Mouse (Mus musculus): Measurements from ENCODE around the gene Galnt17. TPM values are rescaled to one million over a fixed set of nuclear protein-coding genes. Genes with fewer than 3 reads are reported as not detected.

Gene Galnt17
- polyA plus RNA-seq, 1 experiment: 0.44 TPM

DNA sequence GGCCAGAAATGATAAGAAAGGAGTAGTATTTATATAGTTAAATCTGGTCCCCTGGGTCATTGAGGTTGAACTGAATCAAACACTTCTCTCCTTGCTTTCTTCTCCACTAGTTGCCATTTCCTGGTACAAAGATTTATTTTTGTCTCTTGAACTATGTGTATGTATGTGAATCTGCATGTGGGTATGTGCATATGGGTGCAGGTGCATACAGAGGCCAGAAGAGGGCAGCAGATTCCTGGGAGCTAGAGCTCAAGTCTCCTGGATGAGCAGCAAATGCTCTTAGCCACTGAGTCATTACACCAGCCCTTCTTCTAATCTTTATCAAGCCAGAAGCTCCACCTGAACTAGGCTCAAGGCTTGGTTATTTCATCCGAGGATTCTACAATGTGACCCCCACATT, 201.1 kb downstream of the Galnt17 start:
- Histone ChIP-seq H3K4me3 (ENCODE audit: low read depth, low read length) (no peak overlapping the region), H3K36me3 (ENCODE audit: control insufficient read depth, insufficient read depth, low read length) (no peaks in the 10 kb centered on the region), H3K4me1 (ENCODE audit: control insufficient read depth, insufficient read depth, insufficient read length, low read length) (no peaks in the 10 kb centered on the region), H3K27me3 (ENCODE audit: control insufficient read depth, insufficient read depth, low read length) (no peaks in the 10 kb centered on the region), H3K27ac (ENCODE audit: insufficient read depth, low read depth, low read length) (no peak overlapping the region)
- TF ChIP-seq CTCF (IDR thresholded peaks at IDR 0.05; ENCODE audit: extremely low read depth, insufficient read length, insufficient replicate concordance, low read depth, low read length): no peak
- no peak for TF ChIP-seq POLR2A (IDR thresholded peaks at IDR 0.05; ENCODE audit: low read depth, low read length)
- 85% methylated on average over 1 of the region's 1 CpGs for WGBS

DNA sequence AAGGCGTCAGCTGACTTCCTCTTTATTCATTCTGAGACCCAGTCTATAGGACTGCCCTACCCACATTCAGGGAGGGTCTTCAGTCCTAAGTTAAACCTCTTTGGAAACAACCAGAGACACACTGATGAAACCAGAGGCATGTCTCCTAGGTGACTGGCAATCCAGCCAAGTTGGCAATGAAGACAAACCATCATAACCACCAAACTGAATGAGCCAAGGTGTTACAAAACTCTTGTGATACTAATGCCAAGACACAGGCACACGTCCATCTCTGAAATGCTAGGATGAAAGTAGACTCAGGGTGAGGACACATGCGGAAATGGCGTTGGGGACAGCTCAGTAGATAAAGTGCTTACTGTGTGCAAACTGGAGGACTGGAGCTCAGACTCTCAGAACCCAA, 211.5 kb downstream of the Galnt17 start:
- 86% methylated on average over 4 of the region's 4 CpGs for WGBS
- Histone ChIP-seq H3K4me3 (ENCODE audit: low read depth, low read length) (no peak overlapping the region), H3K27ac (ENCODE audit: insufficient read depth, low read depth, low read length) (no peak overlapping the region), H3K4me1 (ENCODE audit: control insufficient read depth, insufficient read depth, insufficient read length, low read length) (no peaks in the 10 kb centered on the region), H3K27me3 (ENCODE audit: control insufficient read depth, insufficient read depth, low read length) (no peaks in the 10 kb centered on the region), H3K36me3 (ENCODE audit: control insufficient read depth, insufficient read depth, low read length) (no peaks in the 10 kb centered on the region)
- TF ChIP-seq CTCF (IDR thresholded peaks at IDR 0.05; ENCODE audit: extremely low read depth, insufficient read length, insufficient replicate concordance, low read depth, low read length): no peak
- TF ChIP-seq POLR2A (IDR thresholded peaks at IDR 0.05; ENCODE audit: low read depth, low read length): no peak

DNA sequence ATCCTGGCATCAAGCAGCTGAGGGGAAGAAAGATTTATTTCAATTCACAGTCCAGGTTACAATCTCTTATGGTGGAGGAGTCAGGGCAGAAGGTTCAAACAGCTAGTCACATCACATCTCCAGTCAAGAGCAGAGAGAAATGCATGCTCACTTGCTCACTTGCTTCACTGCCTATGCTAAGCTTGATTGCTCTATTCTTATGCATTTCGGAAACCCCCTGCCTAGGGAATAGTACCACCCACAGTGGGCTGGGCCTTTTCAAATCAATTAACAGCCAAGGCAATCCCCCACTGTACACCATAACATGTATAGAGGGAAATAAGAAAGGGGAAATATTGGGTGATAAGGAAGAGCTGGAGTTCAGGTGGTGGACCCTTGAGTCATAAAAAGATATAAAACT, 212.7 kb downstream of the Galnt17 start:
- Histone ChIP-seq H3K27me3 (ENCODE audit: control insufficient read depth, insufficient read depth, low read length) (no peaks in the 10 kb centered on the region), H3K4me3 (ENCODE audit: low read depth, low read length) (no peak overlapping the region), H3K36me3 (ENCODE audit: control insufficient read depth, insufficient read depth, low read length) (no peaks in the 10 kb centered on the region), H3K4me1 (ENCODE audit: control insufficient read depth, insufficient read depth, insufficient read length, low read length) (no peaks in the 10 kb centered on the region), H3K27ac (ENCODE audit: insufficient read depth, low read depth, low read length) (no peak overlapping the region)
- no peak for TF ChIP-seq CTCF (IDR thresholded peaks at IDR 0.05; ENCODE audit: extremely low read depth, insufficient read length, insufficient replicate concordance, low read depth, low read length)
- TF ChIP-seq POLR2A (IDR thresholded peaks at IDR 0.05; ENCODE audit: low read depth, low read length): no peak
- WGBS: 93% methylated on average over 1 of the region's 1 CpGs

DNA sequence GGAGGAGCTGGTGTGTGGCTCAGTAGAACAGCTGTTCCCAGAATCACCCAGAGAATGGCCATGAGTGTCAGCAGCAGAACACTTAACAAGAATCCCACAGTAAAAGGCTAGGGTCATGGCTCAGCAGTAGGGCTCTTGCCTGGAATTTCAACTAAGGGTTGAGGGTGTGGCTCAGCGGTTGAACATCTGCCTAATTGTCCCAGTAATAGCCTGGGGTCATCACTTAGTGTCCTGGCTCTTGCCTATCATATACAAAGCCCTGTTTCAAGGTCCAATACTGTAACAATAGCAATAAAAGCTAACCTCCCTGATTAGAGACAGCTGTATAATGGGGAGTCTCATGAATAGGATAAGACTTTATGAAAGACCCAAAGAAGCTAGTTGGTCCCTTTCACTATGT, 213.5 kb downstream of the Galnt17 start:
- Histone ChIP-seq H3K27me3 (ENCODE audit: control insufficient read depth, insufficient read depth, low read length) (no peaks in the 10 kb centered on the region), H3K4me3 (ENCODE audit: low read depth, low read length) (no peak overlapping the region), H3K27ac (ENCODE audit: insufficient read depth, low read depth, low read length) (no peak overlapping the region), H3K36me3 (ENCODE audit: control insufficient read depth, insufficient read depth, low read length) (no peaks in the 10 kb centered on the region), H3K4me1 (ENCODE audit: control insufficient read depth, insufficient read depth, insufficient read length, low read length) (no peaks in the 10 kb centered on the region)
- no peak for TF ChIP-seq CTCF (IDR thresholded peaks at IDR 0.05; ENCODE audit: extremely low read depth, insufficient read length, insufficient replicate concordance, low read depth, low read length)
- no peak for TF ChIP-seq POLR2A (IDR thresholded peaks at IDR 0.05; ENCODE audit: low read depth, low read length)
- WGBS: 50% methylated on average over 1 of the region's 1 CpGs

DNA sequence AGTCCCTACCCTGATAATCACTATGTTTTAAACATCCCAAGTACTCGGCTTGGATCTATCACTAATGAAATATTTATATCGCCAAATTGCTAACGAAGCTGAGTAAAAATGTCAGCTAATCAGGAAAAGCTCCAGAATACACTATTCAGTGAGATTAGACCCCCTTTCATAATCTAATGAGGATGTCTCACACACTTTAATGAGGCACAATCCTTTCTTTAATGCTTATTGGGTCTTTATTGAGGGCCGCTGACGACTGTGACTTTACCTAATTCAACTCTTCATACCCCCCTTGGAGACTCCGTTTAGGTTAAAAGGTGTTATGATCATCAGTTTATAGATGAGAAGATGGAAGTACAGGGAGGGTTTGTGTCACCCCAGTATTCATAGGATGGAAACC, 214.2 kb downstream of the Galnt17 start:
- no peaks in the 10 kb centered on the region for H3K4me1 ChIP-seq (ENCODE audit: control insufficient read depth, insufficient read depth, insufficient read length, low read length)
- H3K4me3 ChIP-seq (ENCODE audit: low read depth, low read length): no peak overlapping the region
- no peaks in the 10 kb centered on the region for H3K27me3 ChIP-seq (ENCODE audit: control insufficient read depth, insufficient read depth, low read length)
- H3K27ac ChIP-seq (ENCODE audit: insufficient read depth, low read depth, low read length): no peak overlapping the region
- 82% methylated on average over 6 of the region's 6 CpGs for WGBS
- TF ChIP-seq CTCF (IDR thresholded peaks at IDR 0.05; ENCODE audit: extremely low read depth, insufficient read length, insufficient replicate concordance, low read depth, low read length): no peak
- no peaks in the 10 kb centered on the region for H3K36me3 ChIP-seq (ENCODE audit: control insufficient read depth, insufficient read depth, low read length)

DNA sequence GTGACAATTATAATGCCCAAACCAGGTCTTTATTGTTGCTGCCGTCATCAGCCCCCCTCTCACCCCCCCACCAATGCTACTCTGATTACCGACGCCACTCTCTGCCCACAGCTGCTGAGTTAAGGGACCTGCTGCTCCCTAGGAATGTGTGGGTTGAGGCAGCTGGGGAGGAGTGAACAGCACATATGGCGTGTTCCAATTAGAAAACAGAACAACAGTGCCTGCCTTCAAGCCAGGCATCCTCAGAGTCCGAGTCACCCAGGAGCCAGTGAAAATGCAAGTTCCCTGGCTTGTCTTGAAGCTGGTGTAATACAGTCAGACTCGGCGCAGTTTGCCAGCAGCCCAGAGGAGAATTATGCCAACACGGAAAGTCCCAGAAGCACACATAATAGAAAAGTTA, 218.4 kb downstream of the Galnt17 start:
- no peak overlapping the region for H3K4me3 ChIP-seq (ENCODE audit: low read depth, low read length)
- H3K27me3 ChIP-seq (ENCODE audit: control insufficient read depth, insufficient read depth, low read length): no peaks in the 10 kb centered on the region
- H3K4me1 ChIP-seq (ENCODE audit: control insufficient read depth, insufficient read depth, insufficient read length, low read length): no peaks in the 10 kb centered on the region
- TF ChIP-seq CTCF (IDR thresholded peaks at IDR 0.05; ENCODE audit: extremely low read depth, insufficient read length, insufficient replicate concordance, low read depth, low read length) (no peak), POLR2A (IDR thresholded peaks at IDR 0.05; ENCODE audit: low read depth, low read length) (no peak)
- 66% methylated on average over 8 of the region's 8 CpGs for WGBS
- no peaks in the 10 kb centered on the region for H3K36me3 ChIP-seq (ENCODE audit: control insufficient read depth, insufficient read depth, low read length)
- H3K27ac ChIP-seq (ENCODE audit: insufficient read depth, low read depth, low read length): no peak overlapping the region

DNA sequence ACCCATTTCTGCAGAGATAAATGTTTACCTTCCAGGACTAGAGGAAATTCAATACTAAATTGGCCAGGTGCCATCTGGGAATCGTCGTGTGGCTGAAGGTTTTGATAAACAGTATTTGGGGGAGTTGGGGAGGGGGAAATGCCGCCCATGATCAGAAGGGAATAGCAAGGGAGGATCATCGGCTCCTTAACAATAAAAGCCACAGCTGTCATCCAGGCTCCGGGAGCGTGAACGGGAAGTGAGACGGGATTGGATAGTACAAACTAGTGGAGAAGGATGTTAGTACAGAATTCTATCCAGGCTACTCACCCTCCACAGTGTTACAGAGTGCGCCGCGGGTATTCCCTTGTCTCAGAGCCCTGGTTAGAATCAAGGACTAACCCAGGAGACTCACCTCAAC, 219.4 kb downstream of the Galnt17 start:
- Histone ChIP-seq H3K27ac (ENCODE audit: insufficient read depth, low read depth, low read length) (no peak overlapping the region), H3K4me3 (ENCODE audit: low read depth, low read length) (no peak overlapping the region), H3K36me3 (ENCODE audit: control insufficient read depth, insufficient read depth, low read length) (no peaks in the 10 kb centered on the region), H3K4me1 (ENCODE audit: control insufficient read depth, insufficient read depth, insufficient read length, low read length) (no peaks in the 10 kb centered on the region), H3K27me3 (ENCODE audit: control insufficient read depth, insufficient read depth, low read length) (no peaks in the 10 kb centered on the region)
- no peak for TF ChIP-seq POLR2A (IDR thresholded peaks at IDR 0.05; ENCODE audit: low read depth, low read length)
- no peak for TF ChIP-seq CTCF (IDR thresholded peaks at IDR 0.05; ENCODE audit: extremely low read depth, insufficient read length, insufficient replicate concordance, low read depth, low read length)
- 50% methylated on average over 11 of the region's 11 CpGs for WGBS
